Comparison of ENCODE assay signal across 9 mouse cellular contexts in the genomic region with DNA sequence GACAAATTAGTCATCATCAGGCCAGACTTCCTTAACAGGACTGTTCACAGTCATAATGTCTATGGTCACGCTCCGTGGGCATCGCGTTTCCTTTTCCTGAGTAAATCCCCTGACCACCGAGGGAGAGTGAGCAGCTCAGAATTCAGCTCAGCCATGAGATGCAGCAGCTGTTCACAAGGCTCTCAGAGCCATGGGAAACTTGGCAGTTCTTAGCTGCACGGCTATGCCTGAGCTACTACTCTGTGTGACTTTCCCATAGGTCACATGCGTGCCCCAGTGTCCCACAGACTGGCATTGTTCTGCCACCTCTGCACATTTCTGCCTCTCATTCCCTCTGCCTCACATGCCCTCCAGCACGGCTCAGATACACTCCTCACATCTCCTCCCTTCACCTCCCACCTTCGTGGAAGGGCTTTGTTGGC.
DNase-seq lines count a peak whose midpoint lies in the region; ATAC-seq and TF ChIP-seq lines count a peak whose summit lies in the region.
"Had no signal": no experiment of that assay in that cellular context is flagged by ENCODE, and none has a peak within 500 bp of the region (broad histone marks: within the 10 kb centered on the region; RNA-seq: fewer than 3 reads in every experiment).

No protein-coding gene starts in this region.

- H3K79me2 ChIP-seq in heart, adult 2 months (replicated peaks; ENCODE audit: control insufficient read depth, insufficient read depth, low read length), result no peaks in the 10 kb centered on the region

- peak; percentile 81 for ATAC-seq in hindbrain, embryonic 16.5 days
- ATAC-seq in frontal cortex, adult (ENCODE audit: low TSS enrichment), result no peak

- WGBS in heart, adult 2 months, result 34% methylated on average over 9 of the region's 9 CpGs
- WGBS in hindbrain, embryonic 16.5 days, result 31% methylated on average over 9 of the region's 9 CpGs

- H3K27me3 ChIP-seq in heart, adult 2 months (ENCODE audit: control insufficient read depth, insufficient read depth, low read length), result no peaks in the 10 kb centered on the region
- H3K27me3 ChIP-seq in hindbrain, embryonic 16.5 days (replicated peaks; ENCODE audit: control insufficient read depth, insufficient read depth, low read length), result no peaks in the 10 kb centered on the region

- no peaks in the 10 kb centered on the region for H3K36me3 ChIP-seq in heart, adult 2 months (ENCODE audit: control insufficient read depth, insufficient read depth, low read length)
- no peaks in the 10 kb centered on the region for H3K36me3 ChIP-seq in hindbrain, embryonic 16.5 days (ENCODE audit: control insufficient read depth, insufficient read depth, low read length)

- DNase-seq in heart, adult 2 months, result peak in 1 of 2 experiments; percentile 38
- no peak for DNase-seq in heart, postnatal 25 days (ENCODE audit: low spot score)
- peak; percentile 18 for DNase-seq in testis, postnatal 14 days (ENCODE audit: low spot score)
- DNase-seq in testis, postnatal 10 days (ENCODE audit: low spot score), result no peak
- DNase-seq in frontal cortex, adult 2 months (ENCODE audit: extremely low spot score in 1 of 2, low spot score in 1 of 2), result no peak
- no peak for DNase-seq in adrenal gland, adult 18-20 months (ENCODE audit: low spot score in 2 of 2)

- TF ChIP-seq EP300 in heart, adult 2 months (IDR thresholded peaks at IDR 0.05; ENCODE audit: insufficient read depth, low read depth, low read length), result peak; percentile 63; the same call in 1 of the 2 replicates

- intact Hi-C loops in heart, adult 2 months (cut with DNase I), result loop anchor here (10.0 kb wide), 1 partner anchor 488 kb away; a partner anchor contains a TSS
- intact Hi-C loops in heart, postnatal 25 days (cut with DNase I), result no loop called here

- no peak overlapping the region for H3K9ac ChIP-seq in heart, adult 2 months (ENCODE audit: low read depth, low read length)
- no peak overlapping the region for H3K9ac ChIP-seq in hindbrain, embryonic 16.5 days (ENCODE audit: low read depth, low read length)

- no peaks in the 10 kb centered on the region for H3K9me3 ChIP-seq in hindbrain, embryonic 16.5 days (ENCODE audit: control insufficient read depth, low read length)

- no peak overlapping the region for H3K4me3 ChIP-seq in heart, adult 2 months
- H3K4me3 ChIP-seq in hindbrain, embryonic 16.5 days (ENCODE audit: low read length), result no peak overlapping the region
- H3K4me3 ChIP-seq: erythroblast, embryonic 14.5 days had no signal

- no peak for TF ChIP-seq CTCF in heart, adult 2 months (IDR thresholded peaks at IDR 0.05)

- no peak for TF ChIP-seq POLR2A in heart, adult 2 months (IDR thresholded peaks at IDR 0.05; ENCODE audit: insufficient read depth, low read depth, low read length)

- H3K4me2 ChIP-seq in hindbrain, embryonic 16.5 days (ENCODE audit: low read length), result no peak overlapping the region

- no peaks in the 10 kb centered on the region for H3K4me1 ChIP-seq in heart, adult 2 months (ENCODE audit: control insufficient read depth, insufficient read depth, low read length)
- H3K4me1 ChIP-seq in hindbrain, embryonic 16.5 days (ENCODE audit: control insufficient read depth, insufficient read depth, low read depth, low read length), result peaks cover 9% of the 10 kb centered on the region

- H3K27ac ChIP-seq in heart, adult 2 months, result no peak overlapping the region
- H3K27ac ChIP-seq in hindbrain, embryonic 16.5 days (ENCODE audit: low read depth, low read length), result no peak overlapping the region
